Mouse (Mus musculus): ENCODE measurements at regions not wholly inside any gene's neighbourhood (a gene's known extent, or its start where the extent isn't known, plus 50 kb on each side); places are given as distances from the start of the nearest gene placed in this dataset.

- no peak for DNase-seq (ENCODE audit: low spot score)
Measured at GRCm38 (mm10) chr13:15802043-15802795, 209.4 kb upstream of the Inhba start.

DNA sequence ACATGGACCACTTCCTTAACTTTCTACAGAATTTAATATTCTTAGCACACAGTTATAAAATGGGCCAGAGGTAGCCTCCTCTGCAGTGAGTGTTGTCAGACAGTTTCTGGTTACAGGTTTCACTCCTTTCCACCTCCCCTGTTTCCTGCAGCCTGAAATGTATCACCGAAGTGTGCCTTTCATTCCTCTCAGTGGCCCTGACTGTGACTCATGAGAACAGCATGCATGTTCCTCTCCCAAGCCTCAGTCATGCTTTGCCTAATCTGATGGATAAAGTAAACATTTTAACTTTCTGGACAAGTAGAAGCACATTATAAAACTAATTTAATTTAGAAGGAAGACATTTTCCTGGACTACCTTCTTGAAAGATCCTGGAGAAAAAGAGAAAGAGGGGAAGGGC, 207.7 kb upstream of the Inhba start:
- DNase-seq (ENCODE audit: low spot score): peak; percentile 12

- no peak for DNase-seq (ENCODE audit: low spot score)
Measured at GRCm38 (mm10) chr13:15806925-15807324, 204.7 kb upstream of the Inhba start.

- no peak for DNase-seq (ENCODE audit: low spot score)
Measured at GRCm38 (mm10) chr13:15822261-15822850, 189.3 kb upstream of the Inhba start.

DNA sequence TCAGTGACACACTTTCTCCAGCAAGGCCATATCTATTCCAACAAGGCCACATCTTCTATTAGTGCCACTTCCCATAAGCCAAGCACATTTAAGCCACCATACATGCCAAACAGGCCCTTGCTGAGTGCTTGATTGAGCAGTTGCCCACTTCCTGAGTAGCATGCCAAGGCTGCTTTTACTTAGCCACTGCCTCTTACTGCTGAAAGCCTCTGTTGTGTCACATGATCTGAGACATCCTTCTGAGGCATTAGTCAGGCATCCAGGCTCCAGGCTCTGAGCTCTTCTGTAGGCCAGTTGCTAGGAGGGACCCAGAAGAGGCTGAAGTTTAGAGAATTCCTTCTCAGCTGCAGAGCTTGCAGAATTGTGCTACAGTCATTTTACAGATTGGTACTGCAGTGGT, 165.8 kb upstream of the Inhba start:
- no peak for DNase-seq (ENCODE audit: low spot score)

GRCm38 (mm10) chr13:15848017-15848416, 163.6 kb upstream of the Inhba start:
- no peak for DNase-seq (ENCODE audit: low spot score)

GRCm38 (mm10) chr13:15849129-15849528, 162.5 kb upstream of the Inhba start:
- DNase-seq (ENCODE audit: low spot score): no peak

DNA sequence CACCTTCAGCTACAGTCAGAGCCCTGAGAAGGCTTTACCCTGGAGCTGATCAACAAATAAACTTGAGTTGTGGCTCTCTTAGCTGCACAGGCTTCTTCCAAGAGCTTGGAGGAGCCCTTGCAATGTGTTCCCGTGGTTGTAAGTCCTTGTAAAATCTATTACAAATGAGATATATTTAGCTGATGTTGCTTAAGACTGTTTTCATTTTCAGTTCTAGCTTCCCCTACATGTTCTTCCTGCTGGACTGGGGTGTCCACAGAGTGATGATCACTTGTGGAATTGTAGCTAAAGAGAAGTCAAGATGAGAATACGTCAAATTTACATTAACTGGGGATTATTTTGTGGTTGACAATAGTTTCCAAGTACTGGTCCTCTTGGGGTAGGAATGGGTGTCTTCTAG, 161.3 kb upstream of the Inhba start:
- DNase-seq (ENCODE audit: low spot score): no peak

- DNase-seq (ENCODE audit: low spot score): peak; percentile 9
Measured at GRCm38 (mm10) chr13:15853022-15853566, 158.6 kb upstream of the Inhba start.

- no peak for DNase-seq (ENCODE audit: low spot score)
Measured at GRCm38 (mm10) chr13:15862941-15863340, 148.7 kb upstream of the Inhba start.

DNA sequence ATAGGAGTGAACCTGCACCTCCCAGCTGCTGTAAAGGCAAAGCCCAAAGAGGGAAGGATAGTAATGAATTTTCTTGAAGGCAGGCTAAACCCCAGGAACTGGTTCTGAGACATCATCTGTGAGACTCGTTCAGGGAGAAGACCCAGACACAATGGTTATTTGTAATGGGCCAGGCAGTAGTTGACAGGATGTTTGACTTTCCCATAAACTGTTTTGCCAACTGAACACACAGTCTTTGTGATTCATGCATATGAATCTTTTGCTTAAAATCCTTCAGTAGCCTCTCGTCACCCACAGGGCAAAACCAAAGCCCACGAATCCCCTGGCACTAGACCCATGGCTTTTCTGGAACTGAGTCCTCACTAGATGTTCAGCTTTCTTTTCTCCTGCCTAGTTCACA, 148.3 kb upstream of the Inhba start:
- DNase-seq (ENCODE audit: low spot score): no peak

DNA sequence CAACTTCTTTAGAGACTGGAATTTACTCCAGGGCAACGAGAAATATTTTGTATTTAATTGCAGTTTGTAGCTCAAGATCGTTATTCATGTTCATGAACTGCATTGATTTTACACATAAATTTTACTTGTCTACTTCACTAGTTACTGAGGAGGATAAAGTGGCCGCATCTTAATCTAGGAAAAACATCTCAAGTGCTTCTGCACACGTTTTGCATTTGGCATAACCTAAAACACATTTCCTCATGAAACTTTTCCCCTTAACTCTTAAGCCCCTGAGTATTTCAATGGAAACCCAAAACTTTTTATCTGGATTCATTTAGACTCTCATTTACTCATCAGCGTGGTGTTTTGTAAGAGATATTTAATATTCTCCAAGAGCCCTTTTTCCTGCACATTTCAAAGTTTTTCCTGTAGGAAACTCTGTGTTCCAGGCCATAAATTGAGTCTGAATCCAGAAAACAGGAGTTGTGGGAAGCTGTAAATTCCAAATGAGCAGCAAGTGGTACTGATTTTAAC, 144.5 kb upstream of the Inhba start:
- DNase-seq (ENCODE audit: low spot score): no peak

DNA sequence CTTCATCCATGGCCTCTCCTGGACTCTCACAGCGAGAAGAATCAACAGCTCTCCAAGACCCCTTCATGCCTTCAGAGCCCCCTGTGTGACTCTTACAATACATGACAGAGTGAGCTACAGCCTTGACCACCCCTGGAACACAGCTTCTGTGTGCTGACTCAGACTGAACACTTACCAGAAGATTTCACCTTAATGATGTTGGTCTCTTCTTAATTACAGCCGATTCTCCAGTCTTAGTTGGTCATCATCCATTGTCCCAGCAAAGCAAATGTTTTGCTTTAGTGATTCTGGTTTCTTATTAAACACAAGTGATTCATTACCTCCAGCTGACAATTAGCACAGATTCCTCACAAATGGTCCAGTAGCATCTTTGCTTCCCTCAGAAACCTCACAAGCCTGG, 134.0 kb upstream of the Inhba start:
- no peak for DNase-seq (ENCODE audit: low spot score)

DNA sequence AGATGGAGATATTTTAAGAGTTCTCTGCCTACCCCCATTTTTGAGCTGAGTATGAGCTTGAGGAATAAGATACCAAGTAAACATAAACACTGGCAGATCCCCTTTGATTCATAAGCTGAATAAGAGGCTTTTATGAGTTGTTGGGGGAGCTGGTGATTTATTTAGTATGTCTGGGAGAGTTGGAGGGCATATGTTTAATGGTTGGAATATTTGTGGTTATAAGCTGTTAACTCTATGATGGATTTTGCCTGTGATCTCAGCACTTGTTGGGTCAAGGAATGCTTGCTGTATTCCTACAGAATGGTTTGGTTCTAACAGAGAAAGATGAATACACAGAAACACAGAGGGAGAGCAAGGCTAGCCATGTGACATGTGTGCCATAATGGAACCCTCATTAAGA, 132.1 kb upstream of the Inhba start:
- no peak for DNase-seq (ENCODE audit: low spot score)

- DNase-seq (ENCODE audit: low spot score): no peak
Measured at GRCm38 (mm10) chr13:15890794-15891193, 120.9 kb upstream of the Inhba start.

GRCm38 (mm10) chr13:15891403-15891802, 120.2 kb upstream of the Inhba start:
- no peak for DNase-seq (ENCODE audit: low spot score)

DNA sequence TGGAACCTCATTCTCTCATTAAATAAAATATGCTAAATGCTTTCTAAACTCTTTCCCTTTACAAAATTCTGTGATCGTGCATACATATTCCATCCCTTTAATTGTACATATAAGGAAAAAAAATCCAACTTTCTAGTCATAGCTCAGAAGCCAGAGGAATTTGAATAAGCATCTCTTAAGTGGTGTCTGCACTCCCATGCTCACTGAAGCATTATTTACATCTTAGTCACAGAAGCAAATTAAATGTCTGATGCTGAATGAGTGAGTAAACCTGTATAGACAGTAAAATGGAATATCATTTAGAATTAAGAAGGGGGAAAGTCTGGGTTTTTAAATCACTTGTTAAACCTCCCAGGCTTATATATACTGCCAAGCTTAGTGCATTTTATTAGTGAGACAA, 113.5 kb upstream of the Inhba start:
- no peak for DNase-seq (ENCODE audit: low spot score)

- no peak for DNase-seq (ENCODE audit: low spot score)
Measured at GRCm38 (mm10) chr13:15901710-15902675, 109.7 kb upstream of the Inhba start.

GRCm38 (mm10) chr13:15907806-15908205, 103.8 kb upstream of the Inhba start:
- no peak for DNase-seq (ENCODE audit: low spot score)

DNA sequence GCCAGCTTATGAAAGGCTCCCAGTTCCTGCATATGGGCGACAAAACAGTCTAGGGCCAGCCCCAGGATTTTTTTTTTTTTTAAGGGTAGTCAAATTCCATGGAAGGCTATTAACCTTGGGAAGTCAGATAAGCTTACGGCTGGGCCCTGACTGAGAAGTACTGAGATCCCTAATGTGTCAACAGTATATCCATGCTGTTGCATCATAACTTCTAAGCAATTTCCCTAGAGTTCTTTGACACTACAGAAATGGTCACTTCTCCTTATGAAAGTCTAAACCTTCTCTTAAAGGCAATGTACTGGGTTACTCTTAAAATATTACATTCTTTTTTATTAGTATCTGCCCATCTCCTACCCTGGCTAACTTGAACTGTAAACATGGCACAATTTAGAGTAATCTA, 101.1 kb upstream of the Inhba start:
- DNase-seq (ENCODE audit: low spot score): no peak

DNA sequence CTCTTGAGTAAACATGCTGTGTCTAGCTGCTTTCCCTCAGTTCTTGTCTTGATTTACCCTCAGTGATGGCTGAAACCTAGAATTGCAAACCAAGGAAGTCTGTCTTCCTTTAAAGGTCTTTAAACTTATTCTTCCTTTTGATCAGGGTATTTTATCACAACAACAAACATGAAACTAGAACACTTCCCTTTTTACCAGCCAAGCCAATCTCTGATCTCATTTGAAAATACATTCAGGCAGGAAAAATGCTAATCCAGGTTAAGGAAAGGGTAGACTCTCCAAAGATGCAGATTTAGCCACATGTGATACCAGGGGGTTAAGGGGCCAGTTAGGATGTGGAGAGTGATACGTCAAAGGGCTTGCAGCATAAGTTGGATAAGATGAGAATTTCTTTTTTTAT, 100.4 kb upstream of the Inhba start:
- DNase-seq (ENCODE audit: low spot score): no peak

DNA sequence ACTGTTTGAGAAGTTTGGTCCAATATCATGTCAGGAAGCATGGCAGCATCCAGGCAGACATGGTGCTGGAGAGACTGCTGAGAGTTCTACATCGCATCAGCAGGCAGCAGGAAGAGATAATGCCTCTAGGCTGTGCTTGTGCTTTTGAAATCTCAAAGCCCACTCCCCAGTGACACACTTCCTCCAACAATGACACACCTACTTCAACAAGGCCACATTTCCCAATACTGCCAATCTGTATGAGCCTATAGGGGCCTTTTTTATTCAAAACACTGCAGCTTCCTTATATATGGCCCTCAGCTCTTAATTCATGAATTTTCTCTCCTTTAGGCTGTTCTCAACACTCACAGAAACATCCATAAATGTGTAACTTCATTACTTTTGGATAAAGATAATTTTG, 97.4 kb upstream of the Inhba start:
- DNase-seq (ENCODE audit: low spot score): no peak

Data from lung, postnatal 25 days (tissue).